Mouse (Mus musculus) G1E (cell line): ENCODE results near the gene Zg16.

Experiments
- CTCF ChIP-seq: IDR thresholded peaks from 2 replicates; pipeline ENCODE4 v1.5.1; 2012; ENCODE audit warnings: low read depth, low read length, inconsistent platforms, mixed read lengths
- POLR2AphosphoS5 ChIP-seq: IDR thresholded peaks from 2 replicates; pipeline ENCODE4 v1.6.1; 2012; ENCODE audit warnings: low read depth, low read length, inconsistent platforms; ENCODE audit not compliant: insufficient replicate concordance
- TAL1 ChIP-seq: conservative IDR thresholded peaks from 2 replicates; pipeline ENCODE4 v1.6.1; 2012; ENCODE audit warnings: low read depth, low read length, inconsistent platforms, mixed read lengths

DNA sequence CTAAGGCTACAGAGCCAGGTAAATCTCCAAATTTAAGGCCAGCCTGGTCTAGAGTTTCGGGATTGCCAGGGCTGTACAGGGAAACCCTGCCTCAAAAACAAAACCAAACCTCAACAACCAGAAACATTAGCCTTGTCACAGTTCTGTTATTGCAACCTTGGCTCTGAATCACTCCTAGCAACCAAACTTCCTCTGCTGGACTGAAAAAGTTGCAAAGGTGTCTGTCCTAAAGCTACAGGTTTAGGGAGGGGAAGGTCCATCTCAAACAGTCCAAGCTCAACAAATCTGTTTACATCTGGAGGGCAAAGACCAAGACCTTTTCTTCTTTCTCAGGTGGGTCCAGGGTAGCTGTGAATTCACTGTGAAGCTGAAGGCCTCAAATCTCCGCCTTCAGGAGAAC, 76.1 kb downstream of the Zg16 start:
- TF ChIP-seq CTCF (no peak), TAL1 (no peak), POLR2AphosphoS5 (no peak)
